Mouse (Mus musculus) splenic B cell, adult 2 months (primary cell): ENCODE measurements around the gene Tmem269.
A peak's percentile ranks its signal among the peaks of the same experiment; 100 is the strongest.

Experiments
- DNase-seq: peaks from one replicate; pipeline ENCODE4 v3.0.0-alpha.2; 2011; ENCODE audit warnings: low read depth, low spot score
- H3K27me3 ChIP-seq: 2 replicates; pipeline ENCODE4 v1.6.1; 2012; ENCODE audit warnings: mild to moderate bottlenecking, low read length, moderate library complexity, mixed read lengths; ENCODE audit not compliant: control insufficient read depth, poor library complexity, insufficient read depth, severe bottlenecking
- H3K36me3 ChIP-seq: 2 replicates; pipeline ENCODE4 v1.6.1; 2012; ENCODE audit warnings: mild to moderate bottlenecking, low read length, moderate library complexity, mixed read lengths; ENCODE audit not compliant: control insufficient read depth, poor library complexity, insufficient read depth, severe bottlenecking

The Tmem269 gene

DNA sequence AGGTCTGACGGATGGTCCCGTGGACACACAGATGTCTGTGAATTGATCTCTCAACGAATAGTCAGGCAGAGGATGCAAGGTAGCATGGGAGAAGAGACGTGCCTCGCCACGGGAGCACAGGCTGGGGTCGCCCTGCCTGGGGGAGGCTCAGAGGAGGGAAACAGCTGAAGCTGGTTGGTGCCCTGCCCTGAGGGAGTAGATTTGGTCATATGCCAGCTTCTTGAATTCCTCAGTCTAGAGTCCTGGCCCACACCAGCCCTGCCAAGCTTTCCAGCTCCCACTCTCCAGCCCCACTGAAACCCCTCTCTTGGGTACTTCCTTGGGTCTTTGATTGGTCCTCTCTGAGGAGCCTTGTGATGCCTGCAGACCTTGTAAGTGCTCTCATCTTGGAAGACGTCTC is 1.4 kb downstream of the Tmem269 start:
- H3K27me3 ChIP-seq: no peaks in the 10 kb centered on the region
- no peaks in the 10 kb centered on the region for H3K36me3 ChIP-seq
- DNase-seq: no peak

GRCm38 (mm10) chr4:119204672-119205071 is 13.3 kb downstream of the Tmem269 start:
- H3K27me3 ChIP-seq: no peaks in the 10 kb centered on the region
- no peaks in the 10 kb centered on the region for H3K36me3 ChIP-seq
- peak; percentile 76 for DNase-seq

DNA sequence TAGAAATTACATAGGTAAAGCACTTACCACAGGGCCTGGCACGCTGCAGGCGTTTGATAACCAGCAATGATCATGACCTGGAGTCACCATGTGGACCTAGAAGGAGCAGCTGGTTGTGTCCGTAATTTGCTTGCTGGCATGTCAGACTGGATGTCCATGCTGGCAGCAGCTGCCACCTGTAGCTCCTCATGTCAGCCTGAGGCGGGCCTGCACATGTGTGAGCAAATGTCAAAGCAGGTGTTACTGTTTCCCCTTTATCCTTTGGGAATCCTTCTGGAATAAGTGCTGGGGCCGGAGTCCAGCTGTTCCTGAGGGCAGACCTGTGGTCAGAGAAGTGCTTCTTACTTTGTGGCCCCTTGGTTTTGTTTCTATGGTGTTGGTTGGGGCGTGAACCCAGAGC is 19.9 kb downstream of the Tmem269 start:
- no peaks in the 10 kb centered on the region for H3K27me3 ChIP-seq
- no peak for DNase-seq
- no peaks in the 10 kb centered on the region; the same call in 1 of the 2 replicates for H3K36me3 ChIP-seq

- Histone ChIP-seq H3K36me3 (no peaks in the 10 kb centered on the region; the same call in 1 of the 2 replicates), H3K27me3 (no peaks in the 10 kb centered on the region)
- no peak for DNase-seq
Measured at GRCm38 (mm10) chr4:119195582-119196320, 22.3 kb downstream of the Tmem269 start.

- no peaks in the 10 kb centered on the region; the same call in 1 of the 2 replicates for H3K36me3 ChIP-seq
- no peaks in the 10 kb centered on the region for H3K27me3 ChIP-seq
- DNase-seq: peak; percentile 91
Measured at GRCm38 (mm10) chr4:119194909-119195581, 23.0 kb downstream of the Tmem269 start, which contains the start of gene Svbp. Gene Svbp (plus strand): TSS chr4:119195306.

DNA sequence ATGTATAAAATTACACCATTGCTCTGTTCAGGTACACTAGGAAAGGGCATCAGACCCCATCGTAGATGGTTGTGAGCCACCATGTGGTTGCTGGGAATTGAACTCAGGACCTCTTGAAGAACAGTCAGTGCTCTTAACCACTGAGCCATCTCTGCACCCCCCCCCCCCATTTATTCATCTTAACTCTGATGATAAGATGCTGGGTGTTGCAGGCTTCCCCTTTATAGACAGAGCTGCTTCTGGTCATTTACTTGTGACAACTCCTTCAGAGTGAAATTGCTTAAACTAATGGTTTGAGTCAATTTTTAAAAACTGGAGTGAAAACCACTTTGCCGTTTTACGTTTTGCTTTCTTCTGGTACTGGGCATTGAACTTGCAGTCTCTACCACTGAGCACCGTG is 25.3 kb downstream of the Tmem269 start:
- Histone ChIP-seq H3K27me3 (no peaks in the 10 kb centered on the region), H3K36me3 (no peaks in the 10 kb centered on the region)
- no peak for DNase-seq

DNA sequence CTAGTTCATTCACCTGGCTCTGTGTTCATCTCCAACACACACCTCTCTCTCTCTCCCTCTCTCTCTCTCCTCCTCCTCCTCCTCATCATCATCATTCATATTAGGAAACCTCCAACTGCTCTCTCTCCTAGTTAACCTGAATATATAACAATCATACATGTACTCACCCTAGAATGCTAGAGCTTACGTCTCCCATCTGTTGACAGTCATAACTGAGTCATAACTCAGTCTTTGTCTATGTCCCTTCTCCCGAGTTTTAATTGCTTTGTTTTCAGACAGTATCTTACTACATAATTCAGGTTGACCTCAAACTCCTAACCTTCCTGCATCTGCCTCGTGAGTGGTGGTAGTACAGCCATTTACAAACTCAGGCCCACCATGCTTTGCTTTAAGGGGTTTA is 26.7 kb downstream of the Tmem269 start:
- H3K36me3 ChIP-seq: no peaks in the 10 kb centered on the region
- no peaks in the 10 kb centered on the region for H3K27me3 ChIP-seq
- DNase-seq: no peak

DNA sequence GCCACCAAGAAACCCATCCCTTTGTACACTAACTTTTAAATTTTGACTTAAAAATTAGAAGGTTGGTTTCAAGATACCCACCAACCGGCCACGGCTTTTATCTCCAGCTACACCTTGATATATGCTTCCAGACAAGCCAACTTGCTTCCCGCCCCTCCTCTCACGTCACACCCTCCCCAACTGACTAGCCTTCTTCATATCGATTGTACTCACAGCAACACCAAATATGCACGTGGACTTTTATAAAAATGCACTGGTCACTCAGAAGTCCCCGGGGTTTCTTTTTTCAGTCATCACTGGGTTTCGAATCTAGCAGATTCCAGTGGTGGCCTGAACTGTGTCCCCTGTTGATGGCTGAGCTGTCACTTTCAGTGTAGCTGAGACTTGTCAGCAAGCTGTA is 27.4 kb downstream of the Tmem269 start:
- no peak for DNase-seq
- no peaks in the 10 kb centered on the region for H3K27me3 ChIP-seq
- H3K36me3 ChIP-seq: no peaks in the 10 kb centered on the region

DNA sequence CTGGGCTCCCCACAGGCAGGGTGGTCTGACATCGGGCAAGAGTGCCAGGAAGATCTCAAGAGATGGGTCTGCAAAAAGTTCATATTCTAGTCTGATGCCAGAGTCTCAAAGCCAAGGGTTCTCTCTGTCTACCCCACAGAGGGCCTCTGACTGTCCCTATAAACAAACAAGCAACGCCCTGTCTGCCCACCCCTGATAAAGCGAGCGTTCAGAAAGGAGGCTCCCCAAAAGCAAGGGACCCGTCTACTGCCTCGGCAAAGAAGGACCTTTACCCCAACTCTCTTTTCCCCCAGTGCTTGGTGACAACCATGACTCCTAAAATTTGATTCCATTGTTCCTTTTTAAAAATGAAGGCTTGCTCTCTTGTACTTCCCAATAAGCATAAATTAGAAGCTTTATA is 28.2 kb downstream of the Tmem269 start, which contains the start of gene Ermap:
TSS of gene Ermap (minus strand) at position 148 of the 400 bp plus-strand sequence.
- Histone ChIP-seq H3K36me3 (no peaks in the 10 kb centered on the region), H3K27me3 (no peaks in the 10 kb centered on the region)
- no peak for DNase-seq

DNA sequence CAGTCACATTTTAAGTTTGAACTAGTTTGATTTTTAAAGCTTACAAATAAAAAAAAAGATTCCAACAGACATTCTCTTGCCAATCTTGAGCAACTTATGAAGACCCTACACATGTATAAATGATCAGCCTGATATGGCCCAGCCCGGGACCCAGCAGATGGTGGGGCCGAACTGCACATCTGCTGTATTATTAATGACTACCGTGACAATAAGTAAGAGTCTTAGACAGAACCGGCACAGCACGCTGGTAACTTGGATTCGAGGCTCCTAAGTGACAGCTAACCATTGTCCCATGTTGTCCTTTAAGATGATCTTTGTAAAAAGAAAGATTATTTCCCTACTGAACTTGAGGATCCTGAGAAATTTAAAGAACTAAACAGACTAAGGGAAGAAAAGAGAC is 28.6 kb downstream of the Tmem269 start:
- no peaks in the 10 kb centered on the region for H3K27me3 ChIP-seq
- no peak for DNase-seq

GRCm38 (mm10) chr4:119188060-119188785 is 29.8 kb downstream of the Tmem269 start:
- Histone ChIP-seq H3K27me3 (no peaks in the 10 kb centered on the region), H3K36me3 (no peaks in the 10 kb centered on the region)
- DNase-seq: peak; percentile 53

More for the DNA sequence above, 28.6 kb downstream of the Tmem269 start:
- H3K36me3 ChIP-seq: no peaks in the 10 kb centered on the region

DNA sequence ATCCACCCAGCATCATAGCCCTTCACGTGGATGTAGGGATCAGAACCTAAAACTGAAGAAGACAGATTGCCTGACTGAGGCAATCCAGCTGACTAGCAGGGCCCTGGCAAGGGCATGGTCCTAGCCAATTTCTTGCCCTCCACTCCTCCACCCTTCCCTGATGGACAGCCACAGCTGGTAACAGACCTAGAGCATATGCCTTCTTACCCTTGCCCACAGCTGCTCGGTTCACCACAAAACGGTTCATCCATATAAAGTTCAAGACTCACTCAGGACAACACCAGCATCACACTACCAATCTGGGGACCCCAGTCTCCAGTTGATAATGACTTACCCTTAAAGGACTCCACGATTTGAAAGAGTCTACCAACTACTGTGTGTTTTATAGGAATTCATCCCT is 32.2 kb downstream of the Tmem269 start:
- Histone ChIP-seq H3K27me3 (no peaks in the 10 kb centered on the region), H3K36me3 (no peaks in the 10 kb centered on the region)

GRCm38 (mm10) chr4:119183525-119183924 is 34.5 kb downstream of the Tmem269 start:
- no peak for DNase-seq
- H3K27me3 ChIP-seq: no peaks in the 10 kb centered on the region
- no peaks in the 10 kb centered on the region for H3K36me3 ChIP-seq

More for the DNA sequence above, 32.2 kb downstream of the Tmem269 start:
- no peak for DNase-seq

DNA sequence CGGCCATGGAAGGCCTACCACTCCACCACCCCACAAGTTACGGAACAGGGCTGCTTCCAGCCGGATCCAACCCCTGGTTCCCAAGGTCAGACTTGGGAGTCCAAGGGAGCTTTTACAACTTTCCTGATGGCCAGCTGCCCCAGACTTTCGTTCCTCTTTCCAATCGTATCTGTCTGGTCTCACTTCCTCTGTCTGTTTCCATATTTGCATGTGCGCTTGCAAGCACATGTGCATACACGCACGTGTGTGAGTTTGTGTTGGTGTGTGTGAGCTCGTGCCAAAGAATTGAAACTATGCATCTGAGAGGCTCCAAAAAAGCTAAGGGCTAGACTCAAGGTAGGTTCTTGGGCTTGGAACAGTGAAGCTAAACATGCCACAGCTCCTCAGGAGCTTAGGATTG is 36.6 kb downstream of the Tmem269 start:
- no peaks in the 10 kb centered on the region for H3K27me3 ChIP-seq
- H3K36me3 ChIP-seq: no peaks in the 10 kb centered on the region
- DNase-seq: peak; percentile 90
